Mouse (Mus musculus) T-cell, adult 2 months (primary cell): Measurements from ENCODE around the gene Ptges2.

ENCODE experiments used
- DNase-seq: peaks from one replicate; pipeline ENCODE4 v3.0.0; 2022; ENCODE audit warnings: low spot score

Gene Ptges2

GRCm38 (mm10) chr2:32415801-32416200 is 20.1 kb downstream of the Ptges2 start:
- no peak for DNase-seq

GRCm38 (mm10) chr2:32416556-32416955 is 20.9 kb downstream of the Ptges2 start:
- no peak for DNase-seq

- no peak for DNase-seq
Measured at GRCm38 (mm10) chr2:32417486-32417885, 21.8 kb downstream of the Ptges2 start.

- DNase-seq: no peak
Measured at GRCm38 (mm10) chr2:32418430-32419151, 22.9 kb downstream of the Ptges2 start.

GRCm38 (mm10) chr2:32419359-32419758 is 23.7 kb downstream of the Ptges2 start:
- DNase-seq: no peak

- DNase-seq: no peak
Measured at GRCm38 (mm10) chr2:32420066-32420608, 24.4 kb downstream of the Ptges2 start.

GRCm38 (mm10) chr2:32420647-32421046 is 25.0 kb downstream of the Ptges2 start:
- DNase-seq: no peak

GRCm38 (mm10) chr2:32421851-32422251 is 26.2 kb downstream of the Ptges2 start:
- DNase-seq: no peak

- DNase-seq: peak; percentile 45
Measured at GRCm38 (mm10) chr2:32423481-32424331, 28.0 kb downstream of the Ptges2 start.

- DNase-seq: no peak
Measured at GRCm38 (mm10) chr2:32424796-32425195, 29.1 kb downstream of the Ptges2 start.

GRCm38 (mm10) chr2:32425568-32425967 is 29.9 kb downstream of the Ptges2 start:
- no peak for DNase-seq

GRCm38 (mm10) chr2:32426141-32426540 is 30.4 kb downstream of the Ptges2 start:
- no peak for DNase-seq

GRCm38 (mm10) chr2:32427720-32428119 is 32.0 kb downstream of the Ptges2 start:
- DNase-seq: no peak

- DNase-seq: no peak
Measured at GRCm38 (mm10) chr2:32428262-32428722, 32.6 kb downstream of the Ptges2 start.

- no peak for DNase-seq
Measured at GRCm38 (mm10) chr2:32429215-32429891, 33.7 kb downstream of the Ptges2 start.

- no peak for DNase-seq
Measured at GRCm38 (mm10) chr2:32430701-32431676, 35.3 kb downstream of the Ptges2 start.

GRCm38 (mm10) chr2:32436686-32437372 is 41.1 kb downstream of the Ptges2 start:
- no peak for DNase-seq

GRCm38 (mm10) chr2:32437612-32438166 is 42.0 kb downstream of the Ptges2 start:
- DNase-seq: no peak

- no peak for DNase-seq
Measured at GRCm38 (mm10) chr2:32438733-32439132, 43.0 kb downstream of the Ptges2 start.

GRCm38 (mm10) chr2:32439177-32439576 is 43.5 kb downstream of the Ptges2 start:
- DNase-seq: no peak
